Mouse (Mus musculus) stomach, postnatal 0 days (tissue): ENCODE data around the gene Eif2b5. TPM values are rescaled to one million over a fixed set of nuclear protein-coding genes. Genes with fewer than 3 reads are reported as not detected.

ENCODE experiments used
- ATAC-seq: fragments of 200-750 bp; cut with Nextera tagmentation; 2 replicates; pipeline ENCODE4 v1.8.0; 2017; ENCODE audit not compliant: low FRiP score, low TSS enrichment
- DNase-seq: peaks from one replicate; pipeline ENCODE4 v3.0.0-alpha.2; 2016; ENCODE audit warnings: low spot score
- H3K27ac ChIP-seq: fragments of 300-500 bp; sonication (generic); replicated peaks from 2 replicates; pipeline ENCODE4 v1.5.1; 2014; ENCODE audit warnings: mild to moderate bottlenecking, control low read depth
- H3K27me3 ChIP-seq: fragments of 300-500 bp; sonication (generic); 2 replicates; pipeline ENCODE4 v1.6.1; 2014; ENCODE audit warnings: low read length; ENCODE audit not compliant: control insufficient read depth, insufficient read depth
- H3K36me3 ChIP-seq: fragments of 300-500 bp; sonication (generic); 2 replicates; pipeline ENCODE4 v1.6.1; 2014; ENCODE audit warnings: low read length, mixed read lengths; ENCODE audit not compliant: control insufficient read depth, insufficient read depth
- H3K4me1 ChIP-seq: fragments of 300-500 bp; sonication (generic); replicated peaks from 2 replicates; pipeline ENCODE4 v1.6.1; 2014; ENCODE audit warnings: antibody characterized with exemption; ENCODE audit not compliant: control insufficient read depth, insufficient read depth
- H3K4me2 ChIP-seq: fragments of 300-500 bp; sonication (generic); replicated peaks from 2 replicates; pipeline ENCODE4 v1.6.1; 2014; ENCODE audit warnings: low read depth, mild to moderate bottlenecking, control low read depth, moderate library complexity
- H3K4me3 ChIP-seq: fragments of 300-500 bp; sonication (generic); 2 replicates; pipeline ENCODE4 v1.5.1; 2014; ENCODE audit warnings: low read depth, low read length, control low read depth
- H3K9ac ChIP-seq: fragments of 300-500 bp; sonication (generic); 2 replicates; pipeline ENCODE4 v1.6.1; 2014; ENCODE audit warnings: mild to moderate bottlenecking, low read length, control low read depth, mixed read lengths
- H3K9me3 ChIP-seq: fragments of 300-500 bp; sonication (generic); 2 replicates; pipeline ENCODE4 v1.6.1; 2016; ENCODE audit warnings: low read length; ENCODE audit not compliant: control insufficient read depth
- CTCF ChIP-seq: IDR thresholded peaks from 2 replicates; pipeline ENCODE4 v1.5.1; 2016; ENCODE audit warnings: antibody characterized with exemption, low read depth, mild to moderate bottlenecking, moderate library complexity
- EP300 ChIP-seq: optimal IDR thresholded peaks from 2 replicates; pipeline ENCODE3; 2016; ENCODE audit warnings: antibody characterized with exemption
- WGBS: fragments of 180-500 bp; shearing (Covaris S2); extraction: QIAGEN DNeasy Blood & Tissue Kit; methylation state at CpG from one replicate; pipeline ENCODE4 v1.1.7; 2014; 5-methylcytosine and 5-hydroxymethylcytosine counted together
- polyA plus RNA-seq: library from polyadenylated mRNA; unstranded; fragments of >200 nt; fragmentation: Nextera tagmentation; extraction: Ambion mirVana; gene quantifications from 2 replicates; pipeline ENCODE4 v1.2.1, GENCODE M21; 2015

Eif2b5 gene
- polyA plus RNA-seq, 1 experiment from 2014 or later, result 58.2 TPM

GRCm38 (mm10) chr16:20470981-20471380 is 27.6 kb upstream of the Eif2b5 start:
- H3K9me3 ChIP-seq, result no peaks in the 10 kb centered on the region
- H3K4me2 ChIP-seq, result no peak overlapping the region
- 84% methylated on average over 2 of the region's 2 CpGs for whole genome bisulfite sequencing
- ATAC-seq (no peak), DNase-seq (no peak)
- no peaks in the 10 kb centered on the region for H3K27me3 ChIP-seq
- H3K4me3 ChIP-seq, result no peak overlapping the region
- no peak for TF ChIP-seq CTCF
- TF ChIP-seq EP300, result no peak
- no peak overlapping the region for H3K27ac ChIP-seq
- H3K4me1 ChIP-seq, result no peaks in the 10 kb centered on the region
- H3K36me3 ChIP-seq, result no peaks in the 10 kb centered on the region
- H3K9ac ChIP-seq, result no peak overlapping the region

- TF ChIP-seq CTCF (no peak), EP300 (no peak)
- Histone ChIP-seq H3K9ac (no peak overlapping the region), H3K27me3 (no peaks in the 10 kb centered on the region), H3K4me2 (no peak overlapping the region), H3K27ac (no peak overlapping the region), H3K36me3 (no peaks in the 10 kb centered on the region), H3K9me3 (no peaks in the 10 kb centered on the region), H3K4me1 (no peaks in the 10 kb centered on the region), H3K4me3 (no peak overlapping the region)
- WGBS, result 65% methylated on average over 1 of the region's 1 CpGs
- no peak for DNase-seq
- ATAC-seq, result no peak
Measured at GRCm38 (mm10) chr16:20471686-20472085, 26.9 kb upstream of the Eif2b5 start.

GRCm38 (mm10) chr16:20473748-20474147 is 24.9 kb upstream of the Eif2b5 start:
- no peak for ATAC-seq
- TF ChIP-seq CTCF (no peak), EP300 (no peak)
- Histone ChIP-seq H3K9ac (no peak overlapping the region), H3K4me2 (no peak overlapping the region), H3K9me3 (no peaks in the 10 kb centered on the region), H3K27ac (no peak overlapping the region), H3K4me1 (no peaks in the 10 kb centered on the region), H3K27me3 (no peaks in the 10 kb centered on the region), H3K36me3 (no peaks in the 10 kb centered on the region), H3K4me3 (no peak overlapping the region)
- WGBS, result 78% methylated on average over 1 of the region's 1 CpGs
- DNase-seq, result no peak

GRCm38 (mm10) chr16:20474211-20474610 is 24.4 kb upstream of the Eif2b5 start:
- Histone ChIP-seq H3K4me1 (no peaks in the 10 kb centered on the region), H3K4me3 (no peak overlapping the region), H3K27me3 (no peaks in the 10 kb centered on the region), H3K4me2 (no peak overlapping the region), H3K9me3 (no peaks in the 10 kb centered on the region), H3K36me3 (no peaks in the 10 kb centered on the region), H3K27ac (no peak overlapping the region), H3K9ac (no peak overlapping the region)
- DNase-seq (no peak), ATAC-seq (no peak)
- TF ChIP-seq CTCF (no peak), EP300 (no peak)
- 83% methylated on average over 8 of the region's 8 CpGs for WGBS

GRCm38 (mm10) chr16:20474786-20475185 is 23.8 kb upstream of the Eif2b5 start:
- no peak overlapping the region for H3K4me3 ChIP-seq
- TF ChIP-seq CTCF, result no peak
- TF ChIP-seq EP300, result no peak

GRCm38 (mm10) chr16:20475335-20475734 is 23.3 kb upstream of the Eif2b5 start:
- Histone ChIP-seq H3K9me3 (no peaks in the 10 kb centered on the region), H3K4me2 (no peak overlapping the region), H3K27me3 (no peaks in the 10 kb centered on the region), H3K9ac (no peak overlapping the region), H3K4me1 (no peaks in the 10 kb centered on the region), H3K4me3 (no peak overlapping the region), H3K36me3 (no peaks in the 10 kb centered on the region), H3K27ac (no peak overlapping the region)
- ATAC-seq (no peak), DNase-seq (no peak)
- no peak for TF ChIP-seq CTCF
- TF ChIP-seq EP300, result no peak
- WGBS, result 76% methylated on average over 1 of the region's 1 CpGs

More at GRCm38 (mm10) chr16:20474786-20475185, 23.8 kb upstream of the Eif2b5 start:
- H3K27ac ChIP-seq, result no peak overlapping the region
- H3K9me3 ChIP-seq, result no peaks in the 10 kb centered on the region
- H3K9ac ChIP-seq, result no peak overlapping the region
- WGBS, result 69% methylated on average over 6 of the region's 6 CpGs
- no peak overlapping the region for H3K4me2 ChIP-seq
- ATAC-seq (no peak), DNase-seq (no peak)
- H3K36me3 ChIP-seq, result no peaks in the 10 kb centered on the region
- H3K4me1 ChIP-seq, result no peaks in the 10 kb centered on the region
- no peaks in the 10 kb centered on the region for H3K27me3 ChIP-seq
